Comparison of ENCODE assay signal across 8 mouse cellular contexts in genomic region chr17:35258492-35259478, GRCm38 (mm10). TPM values are rescaled to one million over a fixed set of nuclear protein-coding genes. Genes with fewer than 3 reads are reported as not detected.
DNase-seq lines count a peak whose midpoint lies in the region; ATAC-seq and TF ChIP-seq lines count a peak whose summit lies in the region.

No protein-coding gene starts in this region.

- peak; percentile 67 for DNase-seq in gastrocnemius, adult 2 months
- no peak for DNase-seq in gastrocnemius, postnatal 14 days
- DNase-seq in NIH3T3 (ENCODE audit: low read depth) = peak; percentile 60
- DNase-seq in lung, postnatal 4 days = peak; percentile 81
- DNase-seq in thymus, postnatal 4 days = peak; percentile 32
- DNase-seq in cerebellum, adult 11 months = no peak
- DNase-seq in embryo, embryonic 10.5 days (ENCODE audit: low spot score) = no peak

- peak overlapping the region; percentile 64; the same call in 1 of the 2 replicates for H3K4me2 ChIP-seq in intestine, embryonic 15.5 days (replicated peaks)

- H3K4me1 ChIP-seq in intestine, embryonic 15.5 days (replicated peaks) = peaks cover 4% of the 10 kb centered on the region; the same call in 1 of the 2 replicates

- TF ChIP-seq CTCF in gastrocnemius, adult 2 months (IDR thresholded peaks at IDR 0.05) = peak; percentile 29

- no peak overlapping the region for H3K9ac ChIP-seq in intestine, embryonic 15.5 days

- peak overlapping the region; percentile 85 for H3K27ac ChIP-seq in gastrocnemius, adult 2 months
- no peak overlapping the region for H3K27ac ChIP-seq in intestine, embryonic 15.5 days

- H3K4me3 ChIP-seq in gastrocnemius, adult 2 months = peak overlapping the region; percentile 70
- no peak overlapping the region for H3K4me3 ChIP-seq in intestine, embryonic 15.5 days (replicated peaks)

- ATAC-seq in intestine, embryonic 15.5 days = no peak

- WGBS in intestine, embryonic 15.5 days = 55% methylated on average over 14 of the region's 14 CpGs

- no peaks in the 10 kb centered on the region for H3K9me3 ChIP-seq in intestine, embryonic 15.5 days

- intact Hi-C loops in gastrocnemius, adult 2 months (cut with DNase I) = loop anchor here (1.0 to 2.0 kb wide), 2 partner anchors 16 to 44 kb away; no protein-coding TSS in a partner anchor
- intact Hi-C loops in gastrocnemius, postnatal 14 days (cut with DNase I; ENCODE audit: low total_unique reads) = no loop called here

- peaks cover 8% of the 10 kb centered on the region; the same call in 1 of the 2 replicates for H3K36me3 ChIP-seq in intestine, embryonic 15.5 days

- peaks cover 9% of the 10 kb centered on the region for H3K27me3 ChIP-seq in intestine, embryonic 15.5 days (replicated peaks)

RNA-seq across cellular contexts. Expression of gene H2-D1, which starts 3.7 kb away (rescaled TPM):
- 10 to 100 TPM; 30.4 to 38.5 TPM for total RNA-seq in gastrocnemius, adult 2 months (2021)
- 10 to 100 TPM; 34.3 to 40.7 TPM for total RNA-seq in gastrocnemius, postnatal 14 days (2021)
- 148 and 190 TPM in 2 replicates for polyA plus RNA-seq in intestine, embryonic 15.5 days (2015; fragmentation: Nextera tagmentation; extraction: Ambion mirVana)

RNA-seq across cellular contexts. Expression of gene Ddx39b, which starts 17.2 kb away (rescaled TPM):
- total RNA-seq in gastrocnemius, adult 2 months (2021) = 10 to 100 TPM; 83.8 to 94.7 TPM
- 100 to 1,000 TPM in 1 of 2 experiments, 10 to 100 TPM in 1; 85.3 to 103 TPM for total RNA-seq in gastrocnemius, postnatal 14 days (2021)
- polyA plus RNA-seq in intestine, embryonic 15.5 days (2015; fragmentation: Nextera tagmentation; extraction: Ambion mirVana) = 382 and 388 TPM in 2 replicates

RNA-seq across cellular contexts. Expression of gene Nfkbil1, which starts 23.2 kb away (rescaled TPM):
- total RNA-seq in gastrocnemius, adult 2 months (2021) = 1 to 10 TPM; 7.0 to 7.8 TPM
- 1 to 10 TPM; 7.6 to 7.9 TPM for total RNA-seq in gastrocnemius, postnatal 14 days (2021)
- 9.9 and 11.0 TPM in 2 replicates for polyA plus RNA-seq in intestine, embryonic 15.5 days (2015; fragmentation: Nextera tagmentation; extraction: Ambion mirVana)

RNA-seq across cellular contexts. Expression of gene Atp6v1g2, which starts 25.3 kb away (rescaled TPM):
- 1 to 10 TPM; 1.9 to 2.0 TPM for total RNA-seq in gastrocnemius, adult 2 months (2021)
- total RNA-seq in gastrocnemius, postnatal 14 days (2021) = 1 to 10 TPM; 2.3 to 2.7 TPM
- 4.1 and 4.3 TPM in 2 replicates for polyA plus RNA-seq in intestine, embryonic 15.5 days (2015; fragmentation: Nextera tagmentation; extraction: Ambion mirVana)

RNA-seq across cellular contexts. Expression of gene Gm16181, which starts 38.2 kb away (rescaled TPM):
- total RNA-seq in gastrocnemius, adult 2 months (2021) = not detected
- total RNA-seq in gastrocnemius, postnatal 14 days (2021) = not detected
- 0.59 and 0.81 TPM in 2 replicates for polyA plus RNA-seq in intestine, embryonic 15.5 days (2015; fragmentation: Nextera tagmentation; extraction: Ambion mirVana)

Comparison
In these comparisons a context has a peak if more than half of its experiments do, and no peak if none do; other contexts are left out.
1. DNase-seq: peak in gastrocnemius, adult 2 months (single experiment), NIH3T3 (single experiment), lung, postnatal 4 days (2 of 2) and thymus, postnatal 4 days (single experiment); none in gastrocnemius, postnatal 14 days (single experiment), cerebellum, adult 11 months (single experiment) and embryo, embryonic 10.5 days (single experiment).